Mouse (Mus musculus): ENCODE results near the gene Myo1f.

DNA sequence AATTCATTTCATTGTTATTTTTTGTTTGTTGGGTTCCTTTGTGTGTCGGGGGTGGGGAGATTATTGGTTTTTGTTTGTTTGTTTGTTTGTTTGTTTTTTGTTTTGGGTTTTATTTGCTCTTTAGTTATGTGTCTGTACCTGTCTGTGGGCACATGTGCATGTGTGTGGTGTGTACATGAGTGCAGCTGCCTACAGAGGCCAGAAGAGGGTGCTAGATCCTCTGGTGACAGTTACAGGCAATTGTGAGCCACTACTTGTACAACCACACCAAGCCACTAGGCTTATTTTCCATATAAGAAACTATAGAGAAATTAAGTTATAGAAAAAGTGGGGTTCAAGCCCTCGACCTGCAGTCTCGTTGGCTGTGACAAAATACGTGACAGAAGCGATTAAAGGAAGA, 41.6 kb upstream of the Myo1f start:
- no peak for TF ChIP-seq POLR2A (IDR thresholded peaks at IDR 0.05; ENCODE audit: low read depth, low read length)
- no peak for TF ChIP-seq CTCF (IDR thresholded peaks at IDR 0.05; ENCODE audit: extremely low read depth, insufficient read length, insufficient replicate concordance, low read depth, low read length)
